Mouse (Mus musculus): ENCODE measurements at regions not wholly inside any gene's neighbourhood (a gene's known extent, or its start where the extent isn't known, plus 50 kb on each side); places are given as distances from the start of the nearest gene placed in this dataset.

- H3K27ac ChIP-seq (ENCODE audit: low read depth): no peak overlapping the region
- H3K27me3 ChIP-seq (ENCODE audit: insufficient read depth, low read length): no peaks in the 10 kb centered on the region
- ATAC-seq: peak; percentile 59
- no peak overlapping the region for H3K4me2 ChIP-seq (ENCODE audit: low read depth, low read length)
- H3K9me3 ChIP-seq (ENCODE audit: low read length): no peaks in the 10 kb centered on the region
- DNase-seq: peak; percentile 44
- H3K4me1 ChIP-seq (ENCODE audit: insufficient read depth): no peaks in the 10 kb centered on the region
- no peak overlapping the region for H3K9ac ChIP-seq (replicated peaks)
- H3K4me3 ChIP-seq (ENCODE audit: low read depth, low read length): no peak overlapping the region
- H3K36me3 ChIP-seq (replicated peaks; ENCODE audit: insufficient read depth, low read length): no peaks in the 10 kb centered on the region
- no peak for TF ChIP-seq EP300 (IDR thresholded peaks at IDR 0.05; ENCODE audit: low read depth)
- TF ChIP-seq CTCF (IDR thresholded peaks at IDR 0.05; ENCODE audit: low read depth): no peak
Observed at GRCm38 (mm10) chr5:67155582-67155981, 56.5 kb upstream of the Phox2b start.

DNA sequence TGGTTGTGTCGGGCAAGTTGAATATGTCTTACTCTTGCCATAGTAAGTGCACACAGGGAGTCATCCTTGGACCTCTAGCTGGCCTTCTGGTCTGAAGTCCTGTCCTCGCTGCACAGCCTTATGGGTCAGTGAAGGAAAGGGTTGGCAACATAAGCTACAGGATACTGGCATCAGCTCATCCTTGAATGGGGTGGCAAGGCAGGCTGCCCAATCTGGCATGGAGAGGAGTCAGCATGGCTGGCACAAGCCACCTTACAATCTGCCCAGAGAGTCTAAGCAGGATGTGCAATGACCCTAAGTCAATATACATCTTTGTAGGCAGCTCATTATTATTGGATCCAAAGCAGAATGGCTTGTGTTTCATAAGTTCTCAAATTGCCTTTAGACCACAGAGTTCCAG is 57.8 kb upstream of the Phox2b start:
- Histone ChIP-seq H3K4me1 (ENCODE audit: insufficient read depth) (no peaks in the 10 kb centered on the region), H3K27me3 (ENCODE audit: insufficient read depth, low read length) (no peaks in the 10 kb centered on the region), H3K36me3 (replicated peaks; ENCODE audit: insufficient read depth, low read length) (no peaks in the 10 kb centered on the region), H3K27ac (ENCODE audit: low read depth) (no peak overlapping the region), H3K4me3 (ENCODE audit: low read depth, low read length) (no peak overlapping the region), H3K4me2 (ENCODE audit: low read depth, low read length) (no peak overlapping the region), H3K9ac (replicated peaks) (no peak overlapping the region), H3K9me3 (ENCODE audit: low read length) (no peaks in the 10 kb centered on the region)
- ATAC-seq: no peak
- no peak for TF ChIP-seq CTCF (IDR thresholded peaks at IDR 0.05; ENCODE audit: low read depth)
- TF ChIP-seq EP300 (IDR thresholded peaks at IDR 0.05; ENCODE audit: low read depth): no peak
- WGBS (ENCODE audit: insufficient replicate concordance): 78% methylated on average over 2 of the region's 2 CpGs
- DNase-seq: no peak

- Histone ChIP-seq H3K4me2 (ENCODE audit: low read depth, low read length) (no peak overlapping the region), H3K27ac (ENCODE audit: low read depth) (no peak overlapping the region), H3K9ac (replicated peaks) (no peak overlapping the region), H3K4me3 (ENCODE audit: low read depth, low read length) (no peak overlapping the region), H3K27me3 (ENCODE audit: insufficient read depth, low read length) (peaks cover 2% of the 10 kb centered on the region; the same call in 1 of the 2 replicates), H3K4me1 (ENCODE audit: insufficient read depth) (no peaks in the 10 kb centered on the region), H3K9me3 (ENCODE audit: low read length) (no peaks in the 10 kb centered on the region), H3K36me3 (replicated peaks; ENCODE audit: insufficient read depth, low read length) (no peaks in the 10 kb centered on the region)
- TF ChIP-seq EP300 (IDR thresholded peaks at IDR 0.05; ENCODE audit: low read depth) (no peak), CTCF (IDR thresholded peaks at IDR 0.05; ENCODE audit: low read depth) (no peak)
- no peak for ATAC-seq
- peak; percentile 15 for DNase-seq
- WGBS (ENCODE audit: insufficient replicate concordance): 45% methylated on average over 6 of the region's 6 CpGs
Observed at GRCm38 (mm10) chr5:67176827-67177226, 77.7 kb upstream of the Phox2b start.

DNA sequence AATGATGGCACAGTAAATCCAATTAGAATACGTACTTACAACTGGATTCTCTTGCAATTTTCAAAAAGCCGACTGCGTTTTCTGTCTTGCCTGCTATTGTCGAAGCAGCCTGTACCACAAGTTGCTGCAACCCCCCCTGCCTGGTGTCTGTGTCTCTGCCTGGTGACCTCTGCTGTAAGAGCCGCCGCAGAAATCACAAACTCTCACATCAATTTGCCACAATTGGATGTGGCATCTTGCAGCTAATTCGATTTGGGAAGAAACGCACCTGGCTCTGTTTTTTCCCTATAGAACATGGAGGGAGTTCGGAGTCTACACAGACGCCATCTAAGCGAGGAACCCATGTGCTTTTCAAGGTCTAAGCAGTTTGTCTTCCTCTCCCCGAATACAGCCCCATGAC is 80.1 kb upstream of the Phox2b start:
- H3K36me3 ChIP-seq (replicated peaks; ENCODE audit: insufficient read depth, low read length): no peaks in the 10 kb centered on the region
- H3K9me3 ChIP-seq (ENCODE audit: low read length): no peaks in the 10 kb centered on the region
- TF ChIP-seq CTCF (IDR thresholded peaks at IDR 0.05; ENCODE audit: low read depth) (no peak), EP300 (IDR thresholded peaks at IDR 0.05; ENCODE audit: low read depth) (no peak)
- H3K9ac ChIP-seq (replicated peaks): no peak overlapping the region
- WGBS (ENCODE audit: insufficient replicate concordance): 73% methylated on average over 12 of the region's 12 CpGs
- ATAC-seq (no peak), DNase-seq (no peak)
- H3K4me1 ChIP-seq (ENCODE audit: insufficient read depth): no peaks in the 10 kb centered on the region
- peaks cover 2% of the 10 kb centered on the region; the same call in 1 of the 2 replicates for H3K27me3 ChIP-seq (ENCODE audit: insufficient read depth, low read length)
- H3K27ac ChIP-seq (ENCODE audit: low read depth): no peak overlapping the region
- no peak overlapping the region for H3K4me2 ChIP-seq (ENCODE audit: low read depth, low read length)
- no peak overlapping the region for H3K4me3 ChIP-seq (ENCODE audit: low read depth, low read length)

DNA sequence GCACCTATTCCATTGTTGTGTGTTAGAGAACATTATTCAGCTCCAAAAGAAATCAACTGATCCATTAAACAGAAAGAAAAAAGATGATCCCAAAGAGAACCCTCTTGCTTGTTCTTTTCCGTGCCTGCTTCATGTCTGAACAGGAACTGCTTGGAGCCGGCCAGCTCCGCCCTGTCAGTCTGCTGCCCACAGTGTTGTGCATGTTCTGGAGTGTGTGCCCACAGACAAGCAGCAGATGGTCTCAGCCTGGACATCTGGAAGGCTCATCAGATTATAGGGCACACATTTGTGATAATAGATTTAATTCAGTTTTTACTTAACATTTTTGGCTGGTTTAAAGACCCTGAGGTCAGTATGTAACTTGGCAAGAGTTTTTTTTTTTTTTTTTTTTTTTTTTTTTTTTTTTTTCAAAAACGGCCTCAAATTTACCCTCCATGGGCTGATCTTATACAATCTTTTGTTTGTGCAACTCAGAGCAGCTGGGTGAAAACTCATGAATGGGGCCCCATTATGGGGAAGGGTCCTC is 70.9 kb upstream of the Tmem33 start:
- ATAC-seq: no peak
- Histone ChIP-seq H3K36me3 (replicated peaks; ENCODE audit: insufficient read depth, low read length) (no peaks in the 10 kb centered on the region), H3K9me3 (ENCODE audit: low read length) (no peaks in the 10 kb centered on the region), H3K27me3 (ENCODE audit: insufficient read depth, low read length) (no peaks in the 10 kb centered on the region), H3K9ac (replicated peaks) (no peak overlapping the region), H3K4me2 (ENCODE audit: low read depth, low read length) (no peak overlapping the region), H3K27ac (ENCODE audit: low read depth) (no peak overlapping the region), H3K4me3 (ENCODE audit: low read depth, low read length) (no peak overlapping the region), H3K4me1 (ENCODE audit: insufficient read depth) (no peaks in the 10 kb centered on the region)
- TF ChIP-seq EP300 (IDR thresholded peaks at IDR 0.05; ENCODE audit: low read depth) (no peak), CTCF (IDR thresholded peaks at IDR 0.05; ENCODE audit: low read depth) (no peak)
- no peak for DNase-seq
- WGBS (ENCODE audit: insufficient replicate concordance): 48% methylated on average over 4 of the region's 4 CpGs

- no peaks in the 10 kb centered on the region for H3K4me1 ChIP-seq (ENCODE audit: insufficient read depth)
- 70% methylated on average over 2 of the region's 2 CpGs for WGBS (ENCODE audit: insufficient replicate concordance)
- H3K27ac ChIP-seq (ENCODE audit: low read depth): no peak overlapping the region
- DNase-seq: no peak
- H3K4me2 ChIP-seq (ENCODE audit: low read depth, low read length): no peak overlapping the region
- TF ChIP-seq CTCF (IDR thresholded peaks at IDR 0.05; ENCODE audit: low read depth): no peak
- TF ChIP-seq EP300 (IDR thresholded peaks at IDR 0.05; ENCODE audit: low read depth): no peak
- H3K27me3 ChIP-seq (ENCODE audit: insufficient read depth, low read length): no peaks in the 10 kb centered on the region
- no peaks in the 10 kb centered on the region for H3K36me3 ChIP-seq (replicated peaks; ENCODE audit: insufficient read depth, low read length)
- H3K9me3 ChIP-seq (ENCODE audit: low read length): no peaks in the 10 kb centered on the region
- ATAC-seq: no peak
- no peak overlapping the region for H3K9ac ChIP-seq (replicated peaks)
- no peak overlapping the region for H3K4me3 ChIP-seq (ENCODE audit: low read depth, low read length)
Observed at GRCm38 (mm10) chr5:67194065-67194464, 66.3 kb upstream of the Tmem33 start.

Data from liver, postnatal 0 days (tissue).